Mouse (Mus musculus) ES-Bruce4 (cell line): Measurements from ENCODE around the gene Spryd3.
A peak's percentile ranks its signal among the peaks of the same experiment; 100 is the strongest.

Experiments used
- CTCF ChIP-seq: IDR thresholded peaks from one replicate; pipeline ENCODE4 v1.8.1; 2011; ENCODE audit warnings: low read depth, low read length
- EP300 ChIP-seq: IDR thresholded peaks from 2 replicates; pipeline ENCODE4 v1.6.1; 2011; ENCODE audit warnings: low read depth, low read length; ENCODE audit not compliant: insufficient read depth

DNA sequence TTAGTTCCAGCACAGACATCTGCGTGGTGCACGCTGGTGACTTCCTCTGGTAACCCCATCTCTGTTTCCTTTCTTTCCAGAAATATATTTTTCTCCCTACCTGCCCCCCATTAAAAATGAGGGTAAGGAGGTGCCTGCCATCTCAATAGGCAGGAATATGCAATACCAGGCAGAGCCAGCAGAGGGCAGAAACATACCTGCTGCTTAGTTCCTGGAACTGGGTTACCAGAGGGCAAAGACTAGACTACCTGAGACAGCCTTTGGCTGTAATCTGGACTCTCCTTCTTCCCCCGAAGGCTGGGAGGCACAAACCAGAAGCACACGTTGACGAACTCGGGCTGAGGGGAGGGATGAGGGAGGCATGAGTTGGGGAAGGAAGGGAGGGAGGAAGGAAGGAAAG, 42.2 kb upstream of the Spryd3 start:
- TF ChIP-seq EP300 (no peak), CTCF (peak; percentile 69)
